Comparison of ENCODE assay signal across 16 mouse cellular contexts in genomic region chr16:14973696-14974095, GRCm38 (mm10).
"Had no signal": no experiment of that assay in that cellular context is flagged by ENCODE, and none has a peak within 500 bp of the region (broad histone marks: within the 10 kb centered on the region; RNA-seq: fewer than 3 reads in every experiment).

No protein-coding gene starts in this region.

- H3K36me3 ChIP-seq: midbrain, embryonic 13.5 days; midbrain, embryonic 15.5 days; neural tube, embryonic 12.5 days; stomach, embryonic 15.5 days had no signal

- H3K27me3 ChIP-seq: megakaryocyte, embryonic 14.5 days; midbrain, embryonic 13.5 days; midbrain, embryonic 15.5 days; neural tube, embryonic 12.5 days; stomach, embryonic 15.5 days had no signal

- ATAC-seq: liver, postnatal 0 days; midbrain, embryonic 13.5 days; midbrain, embryonic 15.5 days had no signal

- H3K4me3 ChIP-seq: megakaryocyte, embryonic 14.5 days; midbrain, embryonic 13.5 days; midbrain, embryonic 15.5 days; neural tube, embryonic 12.5 days; stomach, embryonic 15.5 days had no signal

- H3K9me3 ChIP-seq: megakaryocyte, embryonic 14.5 days; midbrain, embryonic 13.5 days; midbrain, embryonic 15.5 days; neural tube, embryonic 12.5 days; stomach, embryonic 15.5 days had no signal

- H3K4me2 ChIP-seq: midbrain, embryonic 11.5 days; midbrain, embryonic 13.5 days; midbrain, embryonic 15.5 days; neural tube, embryonic 12.5 days; stomach, embryonic 15.5 days had no signal

- H3K9ac ChIP-seq: liver, postnatal 0 days; midbrain, embryonic 13.5 days; midbrain, embryonic 15.5 days; neural tube, embryonic 12.5 days; stomach, embryonic 15.5 days had no signal

- DNase-seq: liver, postnatal 0 days; lung, adult 2 months; lung, postnatal 10 days; lung, postnatal 36 days; right cerebral cortex, postnatal 14 days; thymus, adult 2 months; thymus, postnatal 25 days; thymus, postnatal 4 days had no signal

- H3K27ac ChIP-seq: macrophage; midbrain, embryonic 13.5 days; midbrain, embryonic 15.5 days; neural tube, embryonic 12.5 days; stomach, embryonic 15.5 days; stomach, postnatal 0 days had no signal

- H3K4me1 ChIP-seq: megakaryocyte, embryonic 14.5 days; midbrain, embryonic 13.5 days; midbrain, embryonic 15.5 days; neural tube, embryonic 12.5 days; stomach, embryonic 15.5 days had no signal
